Mouse (Mus musculus) kidney, embryonic 15.5 days (tissue): ENCODE measurements around the gene Pcbp2. TPM values are rescaled to one million over a fixed set of nuclear protein-coding genes. Genes with fewer than 3 reads are reported as not detected.
A peak's percentile ranks its signal among the peaks of the same experiment; 100 is the strongest.

Source experiments
- ATAC-seq: fragments of 200-750 bp; cut with Nextera tagmentation; replicated peaks from 2 replicates; pipeline ENCODE4 v1.8.0; 2017; ENCODE audit warnings: moderate TSS enrichment; ENCODE audit not compliant: low FRiP score
- H3K27ac ChIP-seq: fragments of 300-500 bp; sonication (generic); 2 replicates; pipeline ENCODE4 v1.5.1; 2015; ENCODE audit warnings: mild to moderate bottlenecking, inconsistent platforms
- H3K27me3 ChIP-seq: fragments of 300-500 bp; sonication (generic); 2 replicates; pipeline ENCODE4 v1.6.1; 2015; ENCODE audit warnings: inconsistent platforms
- H3K36me3 ChIP-seq: fragments of 300-500 bp; sonication (generic); 2 replicates; pipeline ENCODE4 v1.6.1; 2015; ENCODE audit warnings: inconsistent platforms
- H3K4me1 ChIP-seq: fragments of 300-500 bp; sonication (generic); 2 replicates; pipeline ENCODE4 v1.6.1; 2015; ENCODE audit warnings: inconsistent platforms
- H3K4me2 ChIP-seq: fragments of 300-500 bp; sonication (generic); 2 replicates; pipeline ENCODE4 v1.6.1; 2015; ENCODE audit warnings: moderate library complexity, mild to moderate bottlenecking, inconsistent platforms
- H3K4me3 ChIP-seq: fragments of 300-500 bp; sonication (generic); replicated peaks from 2 replicates; pipeline ENCODE4 v1.5.1; 2015; ENCODE audit warnings: mild to moderate bottlenecking, inconsistent platforms
- H3K9ac ChIP-seq: fragments of 300-500 bp; sonication (generic); 2 replicates; pipeline ENCODE4 v1.6.1; 2015; ENCODE audit warnings: mild to moderate bottlenecking, inconsistent platforms
- H3K9me3 ChIP-seq: fragments of 300-500 bp; sonication (generic); replicated peaks from 2 replicates; pipeline ENCODE4 v1.6.1; 2016; ENCODE audit warnings: inconsistent platforms
- WGBS: fragments of 180-500 bp; shearing (Covaris S2); methylation state at CpG from one replicate; pipeline ENCODE4 v1.1.7; 2015; ENCODE audit warnings: mixed read lengths; 5-methylcytosine and 5-hydroxymethylcytosine counted together
- polyA plus RNA-seq: library from polyadenylated mRNA; unstranded; fragments of >200 nt; fragmentation: Nextera tagmentation; extraction: Ambion mirVana; gene quantifications from 2 replicates; pipeline ENCODE4 v1.2.1, GENCODE M21; 2015

Gene Pcbp2
- polyA plus RNA-seq, 1 experiment from 2014 or later: 210 TPM

- no peaks in the 10 kb centered on the region for H3K27me3 ChIP-seq
- H3K27ac ChIP-seq: no peak overlapping the region
- H3K36me3 ChIP-seq: no peaks in the 10 kb centered on the region
- no peak for ATAC-seq
- no peaks in the 10 kb centered on the region for H3K4me1 ChIP-seq
- no peak overlapping the region for H3K4me2 ChIP-seq
- no peaks in the 10 kb centered on the region for H3K9me3 ChIP-seq
- no peak overlapping the region for H3K4me3 ChIP-seq
- WGBS: 84% methylated on average over 26 of the region's 26 CpGs
- H3K9ac ChIP-seq: no peak overlapping the region
Measured at GRCm38 (mm10) chr15:102451666-102452430, 18.5 kb upstream of the Pcbp2 start.

- H3K4me1 ChIP-seq: peaks cover 28% of the 10 kb centered on the region
- no peaks in the 10 kb centered on the region for H3K9me3 ChIP-seq
- no peaks in the 10 kb centered on the region for H3K36me3 ChIP-seq
- no peak overlapping the region for H3K27ac ChIP-seq
- H3K4me3 ChIP-seq: no peak overlapping the region
- no peak overlapping the region for H3K9ac ChIP-seq
- WGBS: 38% methylated on average over 6 of the region's 6 CpGs
- H3K27me3 ChIP-seq: no peaks in the 10 kb centered on the region
- H3K4me2 ChIP-seq: no peak overlapping the region
- ATAC-seq: no peak
Measured at GRCm38 (mm10) chr15:102455993-102456392, 14.3 kb upstream of the Pcbp2 start.

- 67% methylated on average over 5 of the region's 5 CpGs for WGBS
- H3K4me3 ChIP-seq: peak overlapping the region; percentile 51
Measured at GRCm38 (mm10) chr15:102458050-102458736, 12.1 kb upstream of the Pcbp2 start.

GRCm38 (mm10) chr15:102458904-102459317, 11.4 kb upstream of the Pcbp2 start, which contains the start of gene Prr13:
TSS of gene Prr13 (plus strand) at chr15:102459028.
- Histone ChIP-seq H3K4me3 (peak within 1 kb of the TSS; percentile 51), H3K9me3 (no peaks in the 10 kb centered on the region), H3K27me3 (no peaks in the 10 kb centered on the region), H3K9ac (peak within 1 kb of the TSS; percentile 39), H3K4me2 (peak within 1 kb of the TSS; percentile 66), H3K27ac (peak within 1 kb of the TSS; percentile 61; the same call in 1 of the 2 replicates), H3K36me3 (peaks cover 10% of the 10 kb centered on the region), H3K4me1 (peaks cover 33% of the 10 kb centered on the region)
- under 1% methylated on average over 19 of the region's 19 CpGs for WGBS
- peak; percentile 81 for ATAC-seq

More at GRCm38 (mm10) chr15:102458050-102458736, 12.1 kb upstream of the Pcbp2 start:
- Histone ChIP-seq H3K36me3 (peaks cover 7% of the 10 kb centered on the region), H3K9me3 (no peaks in the 10 kb centered on the region), H3K4me2 (peak overlapping the region; percentile 66), H3K4me1 (peaks cover 33% of the 10 kb centered on the region), H3K27ac (0 out of 2 replicates have a peak overlapping the region, but pooled peaks have one; percentile 61), H3K27me3 (no peaks in the 10 kb centered on the region), H3K9ac (peak overlapping the region; percentile 39; the same call in 1 of the 2 replicates)
- ATAC-seq: no peak

- Histone ChIP-seq H3K36me3 (peaks cover 10% of the 10 kb centered on the region), H3K4me2 (peak overlapping the region; percentile 66), H3K4me3 (peak overlapping the region; percentile 51), H3K27me3 (no peaks in the 10 kb centered on the region), H3K9ac (peak overlapping the region; percentile 39), H3K27ac (peak overlapping the region; percentile 61; the same call in 1 of the 2 replicates), H3K9me3 (no peaks in the 10 kb centered on the region), H3K4me1 (peaks cover 33% of the 10 kb centered on the region)
- no peak for ATAC-seq
- 35% methylated on average over 6 of the region's 6 CpGs for WGBS
Measured at GRCm38 (mm10) chr15:102459381-102459780, 11.0 kb upstream of the Pcbp2 start.

- 61% methylated on average over 5 of the region's 5 CpGs for WGBS
- Histone ChIP-seq H3K4me1 (peaks cover 33% of the 10 kb centered on the region), H3K4me3 (peak overlapping the region; percentile 51), H3K27ac (no peak overlapping the region), H3K27me3 (no peaks in the 10 kb centered on the region), H3K36me3 (peaks cover 10% of the 10 kb centered on the region), H3K4me2 (peak overlapping the region; percentile 66), H3K9me3 (no peaks in the 10 kb centered on the region), H3K9ac (peak overlapping the region; percentile 17; the same call in 1 of the 2 replicates)
- ATAC-seq: no peak
Measured at GRCm38 (mm10) chr15:102459847-102460246, 10.5 kb upstream of the Pcbp2 start.

GRCm38 (mm10) chr15:102460409-102460808, 9.9 kb upstream of the Pcbp2 start:
- no peak for ATAC-seq
- Histone ChIP-seq H3K9me3 (no peaks in the 10 kb centered on the region), H3K4me1 (peaks cover 33% of the 10 kb centered on the region), H3K27me3 (no peaks in the 10 kb centered on the region), H3K36me3 (peaks cover 10% of the 10 kb centered on the region), H3K4me2 (peak overlapping the region; percentile 66), H3K4me3 (peak overlapping the region; percentile 22; the same call in 1 of the 2 replicates), H3K9ac (peak overlapping the region; percentile 17; the same call in 1 of the 2 replicates), H3K27ac (no peak overlapping the region)
- WGBS: 50% methylated on average over 12 of the region's 12 CpGs

GRCm38 (mm10) chr15:102460971-102461370, 9.4 kb upstream of the Pcbp2 start:
- ATAC-seq: no peak
- Histone ChIP-seq H3K36me3 (peaks cover 10% of the 10 kb centered on the region), H3K4me3 (no peak overlapping the region), H3K9me3 (no peaks in the 10 kb centered on the region), H3K9ac (no peak overlapping the region), H3K4me1 (peaks cover 33% of the 10 kb centered on the region), H3K27me3 (no peaks in the 10 kb centered on the region), H3K4me2 (peak overlapping the region; percentile 66), H3K27ac (peak overlapping the region; percentile 1; the same call in 1 of the 2 replicates)
- 45% methylated on average over 4 of the region's 4 CpGs for WGBS

GRCm38 (mm10) chr15:102461430-102462075, 8.8 kb upstream of the Pcbp2 start:
- Histone ChIP-seq H3K27me3 (no peaks in the 10 kb centered on the region), H3K4me3 (no peak overlapping the region), H3K27ac (no peak overlapping the region; the same call in 1 of the 2 replicates), H3K9ac (no peak overlapping the region), H3K36me3 (peaks cover 10% of the 10 kb centered on the region), H3K4me2 (peak overlapping the region; percentile 66; the same call in 1 of the 2 replicates), H3K9me3 (no peaks in the 10 kb centered on the region), H3K4me1 (peaks cover 33% of the 10 kb centered on the region)
- WGBS: 78% methylated on average over 9 of the region's 9 CpGs
- no peak for ATAC-seq

GRCm38 (mm10) chr15:102463666-102464065, 6.7 kb upstream of the Pcbp2 start:
- no peak for ATAC-seq
- no peak overlapping the region for H3K4me3 ChIP-seq

GRCm38 (mm10) chr15:102468675-102469370, 1.5 kb upstream of the Pcbp2 start:
- Histone ChIP-seq H3K9ac (no peak overlapping the region), H3K4me2 (no peak overlapping the region), H3K4me3 (no peak overlapping the region), H3K9me3 (no peaks in the 10 kb centered on the region), H3K4me1 (peaks cover 12% of the 10 kb centered on the region), H3K27ac (no peak overlapping the region), H3K27me3 (no peaks in the 10 kb centered on the region), H3K36me3 (peaks cover 8% of the 10 kb centered on the region; the same call in 1 of the 2 replicates)
- no peak for ATAC-seq
- 94% methylated on average over 9 of the region's 9 CpGs for WGBS

More at GRCm38 (mm10) chr15:102463666-102464065, 6.7 kb upstream of the Pcbp2 start:
- H3K4me2 ChIP-seq: no peak overlapping the region
- no peaks in the 10 kb centered on the region for H3K9me3 ChIP-seq
- H3K27ac ChIP-seq: no peak overlapping the region
- peaks cover 10% of the 10 kb centered on the region for H3K36me3 ChIP-seq
- no peak overlapping the region for H3K9ac ChIP-seq
- peaks cover 29% of the 10 kb centered on the region for H3K4me1 ChIP-seq
- H3K27me3 ChIP-seq: no peaks in the 10 kb centered on the region
